ENCODE assay signal across 8 mouse cellular contexts in genomic region chr19:14080538-14080937, GRCm38 (mm10).
DNase-seq lines count a peak whose midpoint lies in the region; ATAC-seq and TF ChIP-seq lines count a peak whose summit lies in the region.

No protein-coding gene starts in this region.

- no peak for ATAC-seq in liver, postnatal 0 days

- no peak overlapping the region for H3K4me2 ChIP-seq in liver, postnatal 0 days (ENCODE audit: low read depth, low read length)

- no peaks in the 10 kb centered on the region for H3K27me3 ChIP-seq in spleen, adult 2 months (ENCODE audit: control insufficient read depth, insufficient read depth, low read length)
- H3K27me3 ChIP-seq in liver, postnatal 0 days (ENCODE audit: insufficient read depth, low read length) = no peaks in the 10 kb centered on the region

- H3K27ac ChIP-seq in spleen, adult 2 months (ENCODE audit: insufficient read depth, low read length) = no peak overlapping the region
- H3K27ac ChIP-seq in liver, postnatal 0 days (ENCODE audit: low read depth) = no peak overlapping the region

- H3K9ac ChIP-seq in liver, postnatal 0 days (replicated peaks) = no peak overlapping the region

- no peak for TF ChIP-seq EP300 in liver, postnatal 0 days (IDR thresholded peaks at IDR 0.05; ENCODE audit: low read depth)

- peak; percentile 4 to 50 for DNase-seq in heart, adult 18-20 months
- DNase-seq in heart, adult 11 months = no peak
- DNase-seq in spleen, adult 2 months (ENCODE audit: low read depth in 1 of 2, low spot score in 2 of 2) = peak; percentile 1 to 9
- no peak for DNase-seq in spleen, postnatal 36 days (ENCODE audit: low spot score in 2 of 2)
- DNase-seq in c-Kit-positive CD71-negative TER-119-negative erythroid progenitor cells, embryonic 14.5 days (ENCODE audit: low read depth) = peak; percentile 25
- peak; percentile 28 for DNase-seq in liver, postnatal 0 days
- no peak for DNase-seq in frontal cortex, postnatal 25 days (ENCODE audit: low spot score in 2 of 2)
- DNase-seq in yolk sac, embryonic 10.5 days (ENCODE audit: low spot score) = no peak

- no peak for TF ChIP-seq POLR2A in spleen, adult 2 months (IDR thresholded peaks at IDR 0.05; ENCODE audit: low read depth, low read length)

- no peak overlapping the region for H3K4me3 ChIP-seq in spleen, adult 2 months (ENCODE audit: extremely low read depth, insufficient read depth, insufficient read length)
- no peak overlapping the region for H3K4me3 ChIP-seq in liver, postnatal 0 days (ENCODE audit: low read depth, low read length)

- WGBS in spleen, adult 2 months = 6% methylated on average over 2 of the region's 2 CpGs
- 7% methylated on average over 2 of the region's 2 CpGs for WGBS in liver, postnatal 0 days (ENCODE audit: insufficient replicate concordance)

- H3K9me3 ChIP-seq in liver, postnatal 0 days (ENCODE audit: low read length) = no peaks in the 10 kb centered on the region

- H3K4me1 ChIP-seq in spleen, adult 2 months (ENCODE audit: control insufficient read depth, insufficient read depth, insufficient read length) = no peaks in the 10 kb centered on the region
- H3K4me1 ChIP-seq in liver, postnatal 0 days (ENCODE audit: insufficient read depth) = no peaks in the 10 kb centered on the region

- no peak for TF ChIP-seq CTCF in spleen, adult 2 months (IDR thresholded peaks at IDR 0.05; ENCODE audit: extremely low read depth, insufficient read depth, insufficient read length, insufficient replicate concordance)
- TF ChIP-seq CTCF in liver, postnatal 0 days (IDR thresholded peaks at IDR 0.05; ENCODE audit: low read depth) = peak; percentile 69

- H3K36me3 ChIP-seq in spleen, adult 2 months (ENCODE audit: control insufficient read depth, insufficient read depth, low read length) = no peaks in the 10 kb centered on the region
- H3K36me3 ChIP-seq in liver, postnatal 0 days (replicated peaks; ENCODE audit: insufficient read depth, low read length) = no peaks in the 10 kb centered on the region

Comparison
In these comparisons a context has a peak if more than half of its experiments do, and no peak if none do; other contexts are left out.
1. DNase-seq: peak in heart, adult 18-20 months (2 of 2), spleen, adult 2 months (2 of 2), c-Kit-positive CD71-negative TER-119-negative erythroid progenitor cells, embryonic 14.5 days (single experiment) and liver, postnatal 0 days (single experiment); none in heart, adult 11 months (single experiment), spleen, postnatal 36 days (0 of 2), frontal cortex, postnatal 25 days (0 of 2) and yolk sac, embryonic 10.5 days (single experiment).